Mouse (Mus musculus) spleen, adult 2 months (tissue): ENCODE measurements around the gene Ap3s2.

Experiments
- CTCF ChIP-seq: fragments of 200-500 bp; IDR thresholded peaks from 2 replicates; pipeline ENCODE4 v1.5.1; 2011; ENCODE audit warnings: mild to moderate bottlenecking, inconsistent platforms; ENCODE audit not compliant: insufficient read depth, insufficient read length, insufficient replicate concordance; ENCODE audit errors: extremely low read depth
- POLR2A ChIP-seq: fragments of 200-500 bp; IDR thresholded peaks from 2 replicates; pipeline ENCODE4 v1.6.1; 2011; ENCODE audit warnings: low read depth, low read length, inconsistent platforms

DNA sequence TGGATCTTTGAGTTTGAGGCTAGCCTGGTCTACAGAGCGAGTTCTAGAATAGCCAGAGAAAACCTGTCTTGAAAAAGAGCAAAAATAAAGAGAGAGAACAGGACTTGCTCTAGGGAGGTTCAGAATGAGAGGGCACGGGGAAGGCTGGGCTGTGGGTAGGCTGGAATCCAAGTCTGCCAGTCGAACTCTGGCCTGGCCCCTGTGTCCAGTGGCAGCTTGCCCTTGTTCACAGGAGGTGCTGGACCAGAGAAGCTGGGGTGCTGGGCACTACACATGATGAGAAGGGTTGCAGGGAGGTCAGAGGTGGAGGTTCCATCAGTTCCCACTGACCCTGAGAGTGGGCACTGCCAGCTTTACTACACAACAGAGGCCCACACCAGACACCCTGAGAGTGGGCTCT, 92.1 kb downstream of the Ap3s2 start:
- TF ChIP-seq CTCF (no peak), POLR2A (no peak)
